Mouse (Mus musculus) stomach, embryonic 16.5 days (tissue): ENCODE data around the gene Atp2b1. TPM values are rescaled to one million over a fixed set of nuclear protein-coding genes. Genes with fewer than 3 reads are reported as not detected.
A peak's percentile ranks its signal among the peaks of the same experiment; 100 is the strongest.

Experiments
- ATAC-seq: fragments of 200-750 bp; cut with Nextera tagmentation; 2 replicates; pipeline ENCODE4 v1.8.0; 2017; ENCODE audit warnings: moderate number of reproducible peaks, moderate TSS enrichment; ENCODE audit not compliant: insufficient read depth, low FRiP score
- H3K27ac ChIP-seq: fragments of 300-500 bp; sonication (generic); 2 replicates; pipeline ENCODE4 v1.5.1; 2014; ENCODE audit warnings: low read length
- H3K27me3 ChIP-seq: fragments of 300-500 bp; sonication (generic); 2 replicates; pipeline ENCODE4 v1.6.1; 2014; ENCODE audit warnings: low read length, control low read depth, mixed read lengths; ENCODE audit not compliant: control insufficient read depth, insufficient read depth
- H3K36me3 ChIP-seq: fragments of 300-500 bp; sonication (generic); 2 replicates; pipeline ENCODE4 v1.6.1; 2014; ENCODE audit warnings: low read length; ENCODE audit not compliant: control insufficient read depth, insufficient read depth
- H3K4me1 ChIP-seq: fragments of 300-500 bp; sonication (generic); 2 replicates; pipeline ENCODE4 v1.6.1; 2014; ENCODE audit warnings: low read length, control low read depth, mixed read lengths; ENCODE audit not compliant: control insufficient read depth, insufficient read depth
- H3K4me2 ChIP-seq: fragments of 300-500 bp; sonication (generic); 2 replicates; pipeline ENCODE4 v1.6.1; 2014; ENCODE audit warnings: low read depth, low read length, mixed read lengths
- H3K4me3 ChIP-seq: fragments of 300-500 bp; sonication (generic); replicated peaks from 2 replicates; pipeline ENCODE4 v1.5.1; 2014; ENCODE audit warnings: mild to moderate bottlenecking, low read length
- H3K9ac ChIP-seq: fragments of 300-500 bp; sonication (generic); 2 replicates; pipeline ENCODE4 v1.6.1; 2014; ENCODE audit warnings: low read length
- H3K9me3 ChIP-seq: fragments of 300-500 bp; sonication (generic); replicated peaks from 2 replicates; pipeline ENCODE4 v1.6.1; 2016; ENCODE audit warnings: low read length, control low read depth; ENCODE audit not compliant: control insufficient read depth
- WGBS: fragments of 180-500 bp; shearing (Covaris S2); extraction: QIAGEN DNeasy Blood & Tissue Kit; methylation state at CpG from one replicate; pipeline ENCODE4 v1.1.7; 2014; 5-methylcytosine and 5-hydroxymethylcytosine counted together
- polyA plus RNA-seq: library from polyadenylated mRNA; unstranded; fragments of >200 nt; fragmentation: Nextera tagmentation; extraction: Ambion mirVana; gene quantifications from 2 replicates; pipeline ENCODE4 v1.2.1, GENCODE M21; 2015

Gene Atp2b1
- polyA plus RNA-seq, 1 experiment from 2014 or later = 119 TPM

DNA sequence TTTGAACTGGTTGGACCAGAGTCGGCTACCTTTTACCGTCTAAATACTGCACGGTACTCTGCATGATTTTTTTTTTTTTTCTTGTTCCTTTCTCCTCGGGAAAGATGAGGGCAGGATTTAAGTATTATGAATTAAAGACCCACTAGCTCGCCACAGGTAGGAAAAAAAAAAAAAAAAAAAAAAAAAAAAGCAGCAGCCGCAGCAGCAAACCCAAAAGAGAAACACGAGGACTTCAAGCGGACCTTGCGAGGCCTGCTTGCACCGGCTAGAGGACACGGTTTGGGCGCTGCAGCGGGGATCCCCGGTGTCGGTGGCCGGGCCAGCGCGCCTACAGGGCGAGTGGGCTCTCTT, 621 bp upstream of the Atp2b1 start:
- peak overlapping the region; percentile 68 for H3K4me2 ChIP-seq
- peak overlapping the region; percentile 96 for H3K4me3 ChIP-seq
- 0% methylated on average over 19 of the region's 19 CpGs for WGBS
- H3K9ac ChIP-seq = peak overlapping the region; percentile 91
- no peaks in the 10 kb centered on the region for H3K9me3 ChIP-seq
- no peaks in the 10 kb centered on the region for H3K27me3 ChIP-seq
- no peaks in the 10 kb centered on the region for H3K36me3 ChIP-seq
- peak overlapping the region; percentile 100 for H3K27ac ChIP-seq
- no peak for ATAC-seq
- peaks cover 7% of the 10 kb centered on the region; the same call in 1 of the 2 replicates for H3K4me1 ChIP-seq

DNA sequence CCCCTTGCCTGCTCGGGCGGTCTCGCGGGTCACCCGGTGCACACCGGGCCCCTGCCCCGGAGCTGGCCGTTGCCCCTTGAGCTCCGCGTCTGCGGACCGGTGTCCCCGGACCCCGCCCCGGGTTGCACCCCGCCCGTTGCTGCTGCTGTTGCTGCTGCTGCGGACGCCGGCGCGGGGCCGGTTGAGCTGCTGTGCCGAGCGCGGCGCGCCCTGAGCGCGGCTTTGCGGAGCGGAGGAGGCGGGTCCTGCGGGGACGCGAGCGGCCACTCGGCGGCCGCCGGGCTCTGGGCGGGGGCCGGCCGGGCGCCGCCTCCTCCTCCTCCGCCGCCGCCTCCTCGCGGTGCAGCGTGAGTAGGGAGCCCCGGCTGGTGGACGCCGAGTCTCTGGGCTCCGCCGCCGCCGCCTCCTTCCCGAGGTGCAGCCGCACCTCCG, 620 bp downstream of the Atp2b1 start:
- Histone ChIP-seq H3K4me2 (peak overlapping the region; percentile 89), H3K4me1 (peaks cover 7% of the 10 kb centered on the region; the same call in 1 of the 2 replicates), H3K27ac (peak overlapping the region; percentile 100), H3K9me3 (no peaks in the 10 kb centered on the region), H3K4me3 (peak overlapping the region; percentile 96), H3K36me3 (no peaks in the 10 kb centered on the region), H3K9ac (peak overlapping the region; percentile 96), H3K27me3 (no peaks in the 10 kb centered on the region)
- 0% methylated on average over 48 of the region's 62 CpGs for WGBS
- peak; percentile 86 for ATAC-seq

DNA sequence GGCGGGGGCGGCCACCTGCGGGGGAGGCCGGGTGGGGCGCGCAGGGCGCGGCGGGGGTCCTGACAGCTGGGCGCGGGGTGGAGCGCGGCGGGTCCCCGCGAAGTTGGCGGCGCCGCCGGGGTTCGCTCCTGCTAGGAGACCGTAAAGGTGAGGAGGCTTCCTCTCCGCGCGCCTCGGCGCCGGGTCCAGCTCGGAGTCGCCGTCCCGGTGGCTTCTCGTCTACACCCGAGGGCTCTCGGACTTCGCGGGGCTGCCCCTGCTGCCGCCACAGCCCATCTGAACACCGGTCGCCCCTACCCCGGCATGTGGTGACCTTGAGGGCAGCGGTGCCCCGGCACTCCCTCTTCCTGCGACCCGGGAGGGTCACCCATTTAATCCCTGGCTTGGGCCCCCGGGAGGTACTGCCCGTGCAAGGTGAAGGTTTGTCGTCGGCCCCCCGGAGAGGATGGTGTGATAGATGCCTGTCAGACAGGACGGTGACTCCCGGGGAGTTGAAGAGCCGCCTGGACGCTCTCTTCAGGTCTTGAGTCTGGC, 1.3 kb downstream of the Atp2b1 start:
- no peaks in the 10 kb centered on the region for H3K36me3 ChIP-seq
- peak overlapping the region; percentile 96 for H3K4me3 ChIP-seq
- ATAC-seq = no peak
- H3K27me3 ChIP-seq = no peaks in the 10 kb centered on the region
- peaks cover 7% of the 10 kb centered on the region; the same call in 1 of the 2 replicates for H3K4me1 ChIP-seq
- peak overlapping the region; percentile 89 for H3K4me2 ChIP-seq
- peak overlapping the region; percentile 100 for H3K27ac ChIP-seq
- peak overlapping the region; percentile 96 for H3K9ac ChIP-seq
- WGBS = under 1% methylated on average over 49 of the region's 54 CpGs
- H3K9me3 ChIP-seq = no peaks in the 10 kb centered on the region

DNA sequence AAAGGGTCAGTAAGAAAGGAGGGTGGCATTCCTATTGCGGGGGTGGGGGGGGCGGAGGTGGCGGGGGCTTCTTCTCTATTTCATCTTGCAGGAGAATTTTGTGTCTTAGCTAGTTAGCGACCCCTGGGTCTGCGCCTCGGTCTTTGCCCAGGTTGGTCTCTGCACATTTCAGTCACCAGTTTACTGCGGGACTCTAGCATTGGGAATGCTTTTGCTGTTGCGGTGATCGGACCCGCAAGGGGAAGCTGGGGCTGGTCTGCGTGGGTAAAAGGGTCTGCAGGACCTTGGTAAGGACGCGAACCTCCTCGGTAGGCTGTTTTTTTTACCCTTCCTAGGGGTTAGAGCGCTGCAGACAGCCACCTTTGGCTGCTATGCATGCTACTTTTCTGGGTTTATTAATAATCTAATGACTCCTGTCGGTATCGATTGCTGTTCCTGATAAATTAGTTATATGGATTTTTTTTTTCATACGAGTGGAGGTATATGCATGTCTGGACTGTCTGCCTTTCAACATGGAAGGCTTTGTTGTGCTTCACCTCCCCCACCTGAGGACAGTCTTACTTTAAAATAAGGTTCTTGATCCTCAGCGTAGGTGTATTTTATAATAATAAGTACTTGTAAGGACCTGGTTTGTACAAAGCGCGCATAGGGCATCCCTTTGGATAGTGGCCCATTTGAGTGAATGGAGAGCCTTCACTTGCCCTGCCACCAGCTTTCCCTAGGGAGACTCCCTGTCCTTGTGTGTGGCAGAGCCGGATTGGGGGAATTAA, 2.0 kb downstream of the Atp2b1 start:
- Histone ChIP-seq H3K4me2 (peak overlapping the region; percentile 89), H3K27me3 (no peaks in the 10 kb centered on the region), H3K9me3 (no peaks in the 10 kb centered on the region), H3K4me3 (peak overlapping the region; percentile 96), H3K4me1 (peaks cover 7% of the 10 kb centered on the region; the same call in 1 of the 2 replicates), H3K27ac (no peak overlapping the region), H3K36me3 (no peaks in the 10 kb centered on the region), H3K9ac (peak overlapping the region; percentile 96)
- no peak for ATAC-seq
- WGBS = 9% methylated on average over 22 of the region's 22 CpGs

DNA sequence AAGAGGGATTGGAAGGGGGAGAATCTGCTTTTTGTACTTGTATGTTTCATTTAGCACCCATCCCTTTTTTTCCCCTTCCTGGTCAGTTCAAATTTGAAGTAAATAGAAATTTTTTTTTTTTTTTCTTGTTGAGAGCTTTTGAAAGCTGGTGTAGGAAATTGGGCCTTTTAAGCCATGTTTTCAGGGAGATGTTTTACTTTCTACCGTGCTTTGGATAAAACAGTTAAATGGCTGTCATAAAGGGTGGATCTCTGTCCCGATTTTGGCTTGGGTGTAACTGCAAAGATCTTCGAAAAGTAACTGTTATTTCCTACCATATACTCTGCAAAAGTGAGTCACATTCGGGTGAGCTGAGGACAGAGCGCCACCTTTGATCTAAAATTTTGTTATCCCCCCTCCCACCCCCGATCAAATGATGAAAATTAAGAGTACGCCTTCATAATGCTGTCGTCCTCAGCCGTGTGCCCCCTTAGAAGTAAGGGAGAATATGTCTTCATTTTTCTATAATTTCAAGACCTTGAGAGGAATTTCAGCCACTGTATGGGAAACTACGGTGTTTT, 2.7 kb downstream of the Atp2b1 start:
- H3K4me1 ChIP-seq = peaks cover 7% of the 10 kb centered on the region; the same call in 1 of the 2 replicates
- H3K27ac ChIP-seq = no peak overlapping the region
- peak overlapping the region; percentile 89 for H3K4me2 ChIP-seq
- no peaks in the 10 kb centered on the region for H3K27me3 ChIP-seq
- whole genome bisulfite sequencing = 71% methylated on average over 10 of the region's 10 CpGs
- no peak for ATAC-seq
- no peaks in the 10 kb centered on the region for H3K9me3 ChIP-seq
- H3K4me3 ChIP-seq = peak overlapping the region; percentile 96
- H3K9ac ChIP-seq = peak overlapping the region; percentile 96
- no peaks in the 10 kb centered on the region for H3K36me3 ChIP-seq

DNA sequence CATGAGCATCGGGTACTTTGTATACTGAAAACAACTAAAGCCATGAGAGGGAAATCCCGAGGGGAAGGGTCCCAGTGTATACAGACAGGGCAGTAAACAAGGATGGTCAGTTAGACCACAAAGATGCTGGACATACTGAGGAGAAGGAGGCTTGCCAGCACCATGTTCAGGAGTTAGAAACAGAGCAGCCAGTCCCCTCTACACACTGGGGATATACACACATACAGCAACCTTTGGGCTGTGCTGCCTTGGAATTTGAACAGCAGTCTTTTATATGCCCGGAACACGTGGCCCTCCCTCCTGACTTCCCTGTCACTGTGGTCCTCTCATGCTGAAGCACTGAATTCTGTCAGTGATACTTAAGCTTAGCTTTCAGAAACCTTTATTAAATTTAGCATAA, 10.9 kb downstream of the Atp2b1 start:
- Histone ChIP-seq H3K9ac (no peak overlapping the region), H3K36me3 (no peaks in the 10 kb centered on the region), H3K27me3 (no peaks in the 10 kb centered on the region), H3K4me1 (peaks cover 8% of the 10 kb centered on the region), H3K4me2 (no peak overlapping the region), H3K27ac (no peak overlapping the region), H3K9me3 (no peaks in the 10 kb centered on the region), H3K4me3 (no peak overlapping the region)
- 69% methylated on average over 4 of the region's 4 CpGs for WGBS
- ATAC-seq = no peak

DNA sequence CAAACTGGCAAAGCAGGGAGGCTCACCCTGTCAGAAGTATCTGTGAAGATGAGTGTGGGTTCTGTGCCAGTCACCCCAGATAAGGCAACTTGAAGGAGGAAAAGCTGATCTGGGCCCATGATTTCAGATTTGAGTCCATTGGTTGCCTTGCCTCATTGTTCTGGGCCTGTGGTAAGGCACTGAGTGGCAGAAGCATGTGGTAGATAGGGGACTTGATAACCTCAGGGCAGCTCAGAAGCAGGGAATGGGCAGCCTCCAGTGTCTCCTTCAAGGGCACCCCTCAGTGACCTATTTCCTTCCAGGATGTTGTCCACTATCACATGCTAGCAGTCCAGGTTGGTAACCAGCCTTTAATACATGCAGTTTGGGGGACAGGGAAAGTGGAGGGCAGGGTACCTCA, 12.8 kb downstream of the Atp2b1 start:
- Histone ChIP-seq H3K9ac (no peak overlapping the region), H3K4me2 (no peak overlapping the region), H3K9me3 (no peaks in the 10 kb centered on the region), H3K4me1 (peaks cover 15% of the 10 kb centered on the region), H3K36me3 (no peaks in the 10 kb centered on the region), H3K27ac (no peak overlapping the region), H3K27me3 (no peaks in the 10 kb centered on the region), H3K4me3 (no peak overlapping the region)
- ATAC-seq = no peak

DNA sequence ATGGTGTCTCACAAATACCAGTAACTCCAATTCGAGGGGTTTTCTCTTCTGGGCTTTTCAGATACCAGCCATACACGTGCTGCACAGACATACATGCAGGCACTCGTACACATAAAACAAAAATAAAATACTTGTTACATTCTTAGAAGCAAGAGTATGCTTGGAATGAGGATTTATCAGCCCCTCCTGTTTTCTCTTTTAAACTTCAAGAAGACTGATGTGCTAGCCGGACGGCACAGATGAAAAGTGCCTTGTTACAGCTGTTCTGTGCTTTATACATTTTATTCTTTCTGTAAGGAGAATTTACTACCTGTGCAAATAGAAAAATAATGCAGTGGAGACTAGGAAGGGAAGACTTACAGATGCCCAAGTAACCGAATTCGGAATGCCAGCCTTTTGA, 15.2 kb downstream of the Atp2b1 start:
- Histone ChIP-seq H3K27ac (no peak overlapping the region), H3K4me3 (no peak overlapping the region), H3K9ac (0 out of 2 replicates have a peak overlapping the region, but pooled peaks have one; percentile 0), H3K36me3 (peaks cover 4% of the 10 kb centered on the region; the same call in 1 of the 2 replicates), H3K27me3 (no peaks in the 10 kb centered on the region), H3K4me1 (peaks cover 18% of the 10 kb centered on the region), H3K9me3 (0 out of 2 replicates have a peak, but pooled peaks cover 3% of the 10 kb centered on the region), H3K4me2 (no peak overlapping the region)
- WGBS = 44% methylated on average over 7 of the region's 7 CpGs
- no peak for ATAC-seq

DNA sequence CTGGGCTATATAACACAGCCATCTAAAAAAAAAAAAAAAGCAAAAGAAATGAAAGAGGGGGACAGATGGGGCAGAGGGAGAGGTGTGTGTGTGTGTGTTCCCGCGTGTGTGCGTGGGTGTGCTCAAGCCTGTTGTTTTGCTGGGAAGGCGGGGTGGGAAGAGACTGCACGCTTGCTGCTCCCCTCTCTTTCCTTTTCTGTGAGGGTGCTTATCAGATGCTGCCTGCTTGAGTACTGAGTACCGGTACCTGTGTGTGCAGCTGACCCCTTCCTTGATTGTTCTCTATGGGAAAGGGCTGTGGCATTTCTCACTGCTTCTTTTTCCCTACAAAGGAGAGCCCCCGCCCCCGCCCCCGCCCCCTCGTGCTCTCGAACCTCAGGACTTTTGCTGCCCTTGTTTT, 15.9 kb downstream of the Atp2b1 start:
- no peak overlapping the region for H3K27ac ChIP-seq
- no peaks in the 10 kb centered on the region for H3K27me3 ChIP-seq
- peaks cover 4% of the 10 kb centered on the region; the same call in 1 of the 2 replicates for H3K36me3 ChIP-seq
- peaks cover 18% of the 10 kb centered on the region for H3K4me1 ChIP-seq
- 48% methylated on average over 11 of the region's 11 CpGs for WGBS
- no peak for ATAC-seq
- H3K4me3 ChIP-seq = no peak overlapping the region
- H3K9me3 ChIP-seq = 0 out of 2 replicates have a peak, but pooled peaks cover 3% of the 10 kb centered on the region
- 0 out of 2 replicates have a peak overlapping the region, but pooled peaks have one; percentile 5 for H3K4me2 ChIP-seq
- no peak overlapping the region for H3K9ac ChIP-seq
